Mouse (Mus musculus): Measurements from ENCODE around the gene Olfr782. TPM values are rescaled to one million over a fixed set of nuclear protein-coding genes. Genes with fewer than 3 reads are reported as not detected.
"Not testable (repeated sequence)": the region's sequence is repeated elsewhere in the genome, so short reads cannot be mapped to it uniquely, and the experiment has no call there.

The Olfr782 gene
- total RNA-seq (2012; rRNA removed) (not detected in 2 replicates), total RNA-seq (2014; rRNA removed) (not detected in 2 replicates), polyA plus RNA-seq (2012; ENCODE audit: insufficient read length, low read depth) (not detected in 2 replicates)

- Histone ChIP-seq H3K4me1 (ENCODE audit: control insufficient read depth in 1 of 2, insufficient read depth in 2 of 2) (no peaks in the 10 kb centered on the region), H3K27ac (ENCODE audit: insufficient read depth, low read depth) (no peak within 1 kb of the TSS), H3K27me3 (replicated peaks) (no peaks in the 10 kb centered on the region), H3K36me3 (replicated peaks in 1 of 2; ENCODE audit: control insufficient read depth in 1 of 2, insufficient read depth in 1 of 2, low read length in 1 of 2) (no peaks in the 10 kb centered on the region), H3K9me3 (replicated peaks; ENCODE audit: low read length) (no peaks in the 10 kb centered on the region), H3K9ac (ENCODE audit: insufficient read depth, low read depth) (no peak within 1 kb of the TSS), H3K79me2 (replicated peaks; ENCODE audit: control insufficient read depth, extremely low read depth, insufficient read depth, poor library complexity, severe bottlenecking) (no peaks in the 10 kb centered on the region), H3K4me3 (replicated peaks in 1 of 3; ENCODE audit: low read depth in 2 of 3, low read length in 2 of 3, poor library complexity in 1 of 3) (no peak within 1 kb of the TSS), H3K4me2 (ENCODE audit: insufficient read depth, low read depth, poor library complexity, severe bottlenecking) (no peak within 1 kb of the TSS)
- TF ChIP-seq BHLHE40 (IDR thresholded peaks at IDR 0.05; ENCODE audit: low read depth, low read length) = no peak
- TF ChIP-seq SIN3A (IDR thresholded peaks at IDR 0.05; ENCODE audit: low read length) = no peak
- no peak for TF ChIP-seq ZC3H11A (IDR thresholded peaks at IDR 0.05; ENCODE audit: low read depth, low read length)
- no peak for TF ChIP-seq MAFK (IDR thresholded peaks at IDR 0.05; ENCODE audit: insufficient replicate concordance, low read length)
- TF ChIP-seq IRF4 (IDR thresholded peaks at IDR 0.05; ENCODE audit: low read depth, low read length) = no peak
- no peak for TF ChIP-seq PAX5 (IDR thresholded peaks at IDR 0.05; ENCODE audit: low read length)
- TF ChIP-seq TBP (conservative IDR thresholded peaks at IDR 0.05; ENCODE audit: low read depth, low read length) = no peak
- TF ChIP-seq ELF1 (IDR thresholded peaks at IDR 0.05; ENCODE audit: low read depth, low read length) = no peak
- TF ChIP-seq POLR2AphosphoS2 (IDR thresholded peaks at IDR 0.05; ENCODE audit: low read depth, low read length) = no peak
- no peak for TF ChIP-seq JUND (conservative IDR thresholded peaks at IDR 0.05; ENCODE audit: low read depth, low read length)
- no peak for TF ChIP-seq HCFC1 (IDR thresholded peaks at IDR 0.05; ENCODE audit: low read depth, low read length)
- TF ChIP-seq POLR2A (IDR thresholded peaks at IDR 0.05; ENCODE audit: low read depth, low read length) = no peak
- no peak for TF ChIP-seq CHD2 (IDR thresholded peaks at IDR 0.05; ENCODE audit: low read length)
- no peak for TF ChIP-seq MXI1 (IDR thresholded peaks at IDR 0.05; ENCODE audit: low read depth, low read length)
- TF ChIP-seq USF1 (IDR thresholded peaks at IDR 0.05; ENCODE audit: low read depth, low read length) = no peak
- TF ChIP-seq ZKSCAN1 (IDR thresholded peaks at IDR 0.05; ENCODE audit: borderline replicate concordance, low read depth, low read length) = no peak
- no peak for TF ChIP-seq MAX (IDR thresholded peaks at IDR 0.05; ENCODE audit: low read length)
- dilution Hi-C loops (cut with MboI; ENCODE audit: extremely low pct_ligation_motif_present, extremely low pct_unique_long_range_greater_than_20kb, low sequenced_read_pairs) = no loop called here
- in situ Hi-C loops (cut with MboI; ENCODE audit: low pct_ligation_motif_present, low pct_unique_long_range_greater_than_20kb, low sequenced_read_pairs) = no loop called here
- DNase-seq (ENCODE audit: extremely low read depth) = no peak
Observed at GRCm38 (mm10) chr10:129348550-129348949, at the start of gene Olfr782. TSS of gene Olfr782 (plus strand) at chr10:129348850.

- H3K79me2 ChIP-seq (replicated peaks; ENCODE audit: control insufficient read depth, extremely low read depth, insufficient read depth, poor library complexity, severe bottlenecking); DNase-seq (ENCODE audit: extremely low read depth); dilution Hi-C loops (cut with MboI; ENCODE audit: extremely low pct_ligation_motif_present, extremely low pct_unique_long_range_greater_than_20kb, low sequenced_read_pairs); in situ Hi-C loops (cut with MboI; ENCODE audit: low pct_ligation_motif_present, low pct_unique_long_range_greater_than_20kb, low sequenced_read_pairs); H3K36me3 ChIP-seq (replicated peaks in 1 of 2; ENCODE audit: control insufficient read depth in 1 of 2, insufficient read depth in 1 of 2, low read length in 1 of 2); H3K27me3 ChIP-seq (replicated peaks); H3K4me2 ChIP-seq (ENCODE audit: insufficient read depth, low read depth, poor library complexity, severe bottlenecking); H3K9ac ChIP-seq (ENCODE audit: insufficient read depth, low read depth); H3K9me3 ChIP-seq (replicated peaks; ENCODE audit: low read length); H3K4me3 ChIP-seq (replicated peaks in 1 of 3; ENCODE audit: low read depth in 2 of 3, low read length in 2 of 3, poor library complexity in 1 of 3); H3K27ac ChIP-seq (ENCODE audit: insufficient read depth, low read depth); H3K4me1 ChIP-seq (ENCODE audit: control insufficient read depth in 1 of 2, insufficient read depth in 2 of 2): not testable (repeated sequence)
Observed at GRCm38 (mm10) chr10:129312973-129313372, 35.7 kb upstream of the Olfr782 start.

- H3K36me3 ChIP-seq (replicated peaks in 1 of 2; ENCODE audit: control insufficient read depth in 1 of 2, insufficient read depth in 1 of 2, low read length in 1 of 2); H3K27ac ChIP-seq (ENCODE audit: insufficient read depth, low read depth); H3K79me2 ChIP-seq (replicated peaks; ENCODE audit: control insufficient read depth, extremely low read depth, insufficient read depth, poor library complexity, severe bottlenecking); H3K4me3 ChIP-seq (replicated peaks in 1 of 3; ENCODE audit: low read depth in 2 of 3, low read length in 2 of 3, poor library complexity in 1 of 3); dilution Hi-C loops (cut with MboI; ENCODE audit: extremely low pct_ligation_motif_present, extremely low pct_unique_long_range_greater_than_20kb, low sequenced_read_pairs); DNase-seq (ENCODE audit: extremely low read depth); H3K4me2 ChIP-seq (ENCODE audit: insufficient read depth, low read depth, poor library complexity, severe bottlenecking); H3K9ac ChIP-seq (ENCODE audit: insufficient read depth, low read depth); H3K27me3 ChIP-seq (replicated peaks); H3K4me1 ChIP-seq (ENCODE audit: control insufficient read depth in 1 of 2, insufficient read depth in 2 of 2); H3K9me3 ChIP-seq (replicated peaks; ENCODE audit: low read length); in situ Hi-C loops (cut with MboI; ENCODE audit: low pct_ligation_motif_present, low pct_unique_long_range_greater_than_20kb, low sequenced_read_pairs): not testable (repeated sequence)
Observed at GRCm38 (mm10) chr10:129313521-129313920, 35.1 kb upstream of the Olfr782 start.
